Mouse (Mus musculus) lung, adult 2 months (tissue): ENCODE results near the gene Fbxw7.

Experiments
- CTCF ChIP-seq: fragments of 200-500 bp; IDR thresholded peaks from 2 replicates; pipeline ENCODE4 v1.5.1; 2011; ENCODE audit warnings: mild to moderate bottlenecking, low read length, control low read depth; ENCODE audit not compliant: insufficient read depth
- POLR2A ChIP-seq: fragments of 200-500 bp; IDR thresholded peaks from 2 replicates; pipeline ENCODE4 v1.6.1; 2011; ENCODE audit warnings: low read depth, mild to moderate bottlenecking, control low read depth, low read length, borderline replicate concordance; ENCODE audit errors: extremely low read depth

DNA sequence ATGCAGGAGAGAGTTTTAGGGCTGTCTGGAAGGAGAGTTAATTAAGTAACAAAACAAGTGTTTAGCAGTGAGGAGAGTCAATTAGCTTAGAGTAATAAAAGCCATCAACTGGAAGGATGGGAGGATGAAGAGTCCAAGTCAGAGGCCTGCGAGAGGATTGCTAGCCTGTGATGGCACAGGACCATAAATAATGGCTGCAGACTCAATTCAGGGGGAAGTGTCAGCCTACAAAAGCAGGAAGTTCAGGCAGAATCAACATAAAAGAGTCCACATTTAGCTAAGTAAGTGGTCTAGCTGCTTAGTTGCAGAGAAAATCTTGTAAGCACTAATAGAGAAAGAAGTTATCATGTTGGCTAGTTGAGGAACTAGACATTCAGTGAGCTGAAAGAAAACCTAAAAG, 52.9 kb downstream of the Fbxw7 start:
- no peak for TF ChIP-seq POLR2A
- no peak for TF ChIP-seq CTCF
